Mouse (Mus musculus) adipocyte (in vitro differentiated cells): ENCODE measurements around the gene Atl2.

Experiments
- DNase-seq: peaks from one replicate; pipeline ENCODE4 v3.0.0-alpha.2; 2016; ENCODE audit warnings: low spot score

The Atl2 gene

GRCm38 (mm10) chr17:79818884-79819283, 77.0 kb downstream of the Atl2 start:
- DNase-seq = no peak

- DNase-seq = no peak
Measured at GRCm38 (mm10) chr17:79817995-79818394, 77.9 kb downstream of the Atl2 start.

DNA sequence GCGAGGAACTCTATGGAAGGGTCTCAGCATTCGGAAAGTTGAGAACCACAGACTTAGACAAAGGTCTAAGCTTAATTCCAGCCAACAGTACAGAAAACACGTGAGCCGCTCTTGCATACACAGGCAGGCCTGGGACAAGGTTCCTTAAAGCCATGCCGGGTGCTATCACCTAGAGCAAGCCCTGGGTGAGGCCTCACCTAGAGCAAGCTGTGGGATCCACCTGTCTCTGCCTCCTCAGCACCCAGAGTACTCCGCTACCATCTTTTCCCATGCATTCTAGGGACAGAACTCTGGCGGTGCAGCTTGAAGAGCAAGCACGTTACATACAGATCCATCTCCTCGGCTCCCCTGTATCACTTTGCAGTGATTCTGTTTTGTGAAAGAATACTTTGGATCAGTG, 78.4 kb downstream of the Atl2 start:
- no peak for DNase-seq

DNA sequence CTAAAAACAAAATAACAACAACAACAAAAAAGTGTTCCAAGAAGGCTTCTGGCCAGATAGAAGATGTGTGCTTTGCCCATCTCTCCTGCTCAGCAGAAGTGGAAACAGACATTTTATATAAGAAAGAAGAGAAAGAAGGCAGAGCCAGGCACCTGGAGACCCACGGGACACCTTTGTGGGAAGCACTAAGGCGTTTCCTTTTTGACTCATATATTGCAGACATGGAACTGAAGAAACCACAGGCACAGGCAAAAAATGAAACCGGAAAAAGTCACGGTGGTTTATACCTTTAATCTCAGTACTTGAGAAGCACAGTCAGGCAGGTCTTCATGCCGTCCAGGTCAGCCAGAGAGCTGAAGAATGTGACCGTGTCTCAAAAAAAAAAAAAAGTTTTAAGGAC, 79.0 kb downstream of the Atl2 start:
- no peak for DNase-seq

DNA sequence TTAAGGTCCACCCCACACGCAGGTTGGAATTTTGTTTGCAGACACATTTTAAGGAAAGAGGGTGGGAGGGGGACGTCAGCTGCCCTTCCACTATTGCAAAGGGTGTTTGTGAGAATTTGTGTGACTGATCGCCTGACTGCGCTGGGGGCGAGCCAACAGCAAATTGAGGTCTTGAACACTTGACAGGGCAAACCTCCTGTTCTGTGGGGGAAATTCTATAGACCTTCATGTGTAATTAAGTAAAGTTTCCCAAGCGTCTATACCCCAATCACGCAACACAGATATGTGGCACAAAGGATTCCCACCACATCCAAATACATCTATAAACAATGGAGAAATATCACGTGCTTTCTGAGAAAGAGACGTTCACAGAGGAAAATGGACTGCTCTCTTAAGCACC, 85.5 kb downstream of the Atl2 start:
- DNase-seq = no peak

- no peak for DNase-seq
Measured at GRCm38 (mm10) chr17:79809491-79810316, 86.2 kb downstream of the Atl2 start.

DNA sequence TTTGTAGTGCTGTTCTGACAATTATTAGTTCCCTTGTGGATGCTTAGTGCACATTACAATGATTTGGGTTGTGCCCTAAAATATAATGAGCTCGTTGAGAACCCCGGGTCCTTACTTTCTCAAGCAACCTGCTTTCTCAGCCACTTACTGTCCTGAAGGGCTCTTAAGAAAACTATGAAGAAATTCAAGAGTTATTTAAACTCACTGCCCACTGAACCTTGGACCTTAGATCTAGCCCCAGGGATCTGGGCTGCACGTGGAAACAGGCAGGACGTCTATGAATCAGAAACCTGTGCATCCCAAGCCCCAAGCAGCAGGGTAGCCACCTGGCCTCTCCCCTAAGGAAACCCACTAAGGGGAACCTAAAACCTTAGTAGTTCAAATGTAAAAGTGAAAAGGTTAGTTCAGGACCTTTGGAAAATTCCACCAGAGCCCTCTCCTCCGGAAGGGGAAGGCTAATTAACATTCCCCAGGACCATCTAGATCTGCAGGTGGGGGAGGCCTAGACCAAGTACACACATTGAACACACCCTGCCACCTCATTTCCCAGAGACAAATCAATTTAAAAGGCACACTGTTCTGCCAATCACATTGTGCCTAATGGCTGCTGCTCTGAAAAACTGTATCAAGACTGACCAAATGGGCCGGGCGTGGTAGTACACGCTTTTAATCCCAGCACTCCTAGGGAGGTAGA, 88.5 kb downstream of the Atl2 start:
- DNase-seq = no peak

- no peak for DNase-seq
Measured at GRCm38 (mm10) chr17:79804747-79805146, 91.2 kb downstream of the Atl2 start.

DNA sequence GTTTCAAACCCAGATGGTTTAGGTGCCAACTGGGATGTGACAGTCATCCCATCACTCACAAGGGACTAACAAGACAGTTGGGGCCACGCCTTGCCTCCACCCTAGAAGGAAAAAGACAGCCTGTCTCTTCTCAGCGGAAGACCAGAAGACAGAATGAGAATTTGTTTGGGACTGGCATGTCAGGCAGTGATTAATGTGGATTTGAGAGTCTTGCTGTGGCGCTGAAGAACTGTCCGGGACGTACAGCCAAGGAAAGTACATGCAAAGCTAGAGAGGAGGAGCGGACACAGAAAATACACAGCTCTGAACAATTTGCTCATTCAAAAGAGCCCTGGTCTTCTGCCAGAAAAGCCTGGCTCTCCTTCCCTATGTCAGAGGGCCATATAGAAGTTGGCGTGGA, 93.9 kb downstream of the Atl2 start:
- peak; percentile 54 for DNase-seq

DNA sequence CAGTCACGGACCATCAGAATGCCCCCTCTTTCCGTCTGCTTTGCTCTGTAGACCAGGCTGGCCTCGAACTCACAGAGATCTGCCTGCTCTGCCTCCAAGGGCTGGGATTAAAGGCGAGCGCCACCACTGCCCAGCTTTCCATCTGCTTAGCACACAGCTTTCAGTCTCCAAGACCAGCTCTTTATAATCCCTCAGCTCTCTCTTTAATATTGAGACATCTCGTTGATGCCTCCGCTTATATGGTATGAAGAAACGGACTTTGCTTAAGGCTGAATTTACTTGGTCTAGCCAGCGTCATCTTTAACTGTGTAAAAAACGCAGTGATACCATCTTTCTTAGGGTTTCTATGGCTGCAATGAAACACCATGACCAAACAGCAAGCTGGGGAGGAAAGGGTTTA, 97.1 kb downstream of the Atl2 start:
- no peak for DNase-seq
